Mouse (Mus musculus): ENCODE data around the gene Gpr157.

The Gpr157 gene

GRCm38 (mm10) chr4:150096309-150096708, 9.1 kb downstream of the Gpr157 start:
- in situ Hi-C loops (cut with MboI; ENCODE audit: low pct_unique_long_range_greater_than_20kb in 1 of 2, low sequenced_read_pairs in 2 of 2, unreplicated experiment in 1 of 2), result loop anchor here (10.0 kb wide), 1 partner anchor 292 kb away; no protein-coding TSS in a partner anchor

- in situ Hi-C loops (cut with MboI; ENCODE audit: low pct_unique_long_range_greater_than_20kb in 1 of 2, low sequenced_read_pairs in 2 of 2, unreplicated experiment in 1 of 2), result loop anchor here (10.0 kb wide), 1 partner anchor 293 kb away; no protein-coding TSS in a partner anchor
Observed at GRCm38 (mm10) chr4:150097847-150098246, 10.7 kb downstream of the Gpr157 start.

- in situ Hi-C loops (cut with MboI; ENCODE audit: low pct_unique_long_range_greater_than_20kb in 1 of 2, low sequenced_read_pairs in 2 of 2, unreplicated experiment in 1 of 2), result loop anchor here (10.0 kb wide), 1 partner anchor 294 kb away; no protein-coding TSS in a partner anchor
Observed at GRCm38 (mm10) chr4:150098880-150099279, 11.7 kb downstream of the Gpr157 start.

DNA sequence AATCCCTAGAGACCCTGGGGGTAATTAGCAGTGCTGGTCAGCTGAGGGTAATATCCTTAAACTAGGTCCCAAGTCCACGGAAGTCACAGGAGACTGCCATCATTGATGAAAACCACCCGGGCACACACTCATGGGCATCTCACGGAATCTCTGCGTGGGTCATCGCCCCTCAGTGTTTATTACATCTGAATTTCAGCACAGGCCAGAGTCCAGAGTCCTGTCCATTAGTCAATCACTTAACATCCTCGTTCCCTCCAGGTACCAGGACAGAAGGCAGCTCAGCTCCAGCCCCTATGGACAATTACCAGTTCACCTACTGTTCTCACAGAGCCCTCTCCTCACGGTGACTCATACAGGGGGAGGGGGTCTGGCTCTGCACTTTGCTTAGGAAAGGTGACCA, 15.7 kb downstream of the Gpr157 start:
- in situ Hi-C loops (cut with MboI; ENCODE audit: low pct_unique_long_range_greater_than_20kb in 1 of 2, low sequenced_read_pairs in 2 of 2, unreplicated experiment in 1 of 2), result loop anchor here in 1 of 2 experiments (5.0 kb wide), 1 partner anchor 66 kb away; no protein-coding TSS in a partner anchor

DNA sequence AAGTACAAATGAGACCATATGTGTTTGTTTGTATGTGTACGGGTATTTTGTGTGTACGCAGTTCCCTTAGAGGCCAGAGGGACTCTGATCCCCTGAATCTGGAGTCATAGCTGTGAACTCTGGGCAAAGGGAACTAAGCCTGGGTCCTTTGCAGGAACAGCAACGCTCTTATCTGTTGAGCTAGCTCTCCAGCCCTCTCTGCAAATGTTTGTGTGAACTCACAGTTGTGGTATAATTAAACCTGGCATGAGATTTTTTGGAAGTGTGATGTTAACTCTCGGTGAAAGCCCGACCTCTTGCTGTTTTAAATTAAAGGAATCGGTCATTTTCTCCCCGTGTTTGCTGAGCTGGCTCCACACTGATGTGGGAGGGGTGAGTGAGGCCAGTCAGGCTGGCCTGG, 18.5 kb downstream of the Gpr157 start:
- in situ Hi-C loops (cut with MboI; ENCODE audit: low pct_unique_long_range_greater_than_20kb in 1 of 2, low sequenced_read_pairs in 2 of 2, unreplicated experiment in 1 of 2), result no loop called here

- in situ Hi-C loops (cut with MboI; ENCODE audit: low pct_unique_long_range_greater_than_20kb in 1 of 2, low sequenced_read_pairs in 2 of 2, unreplicated experiment in 1 of 2), result no loop called here
Observed at GRCm38 (mm10) chr4:150106637-150107036, 19.5 kb downstream of the Gpr157 start.

GRCm38 (mm10) chr4:150109636-150110035, 22.5 kb downstream of the Gpr157 start:
- in situ Hi-C loops (cut with MboI; ENCODE audit: low pct_unique_long_range_greater_than_20kb in 1 of 2, low sequenced_read_pairs in 2 of 2, unreplicated experiment in 1 of 2), result no loop called here

DNA sequence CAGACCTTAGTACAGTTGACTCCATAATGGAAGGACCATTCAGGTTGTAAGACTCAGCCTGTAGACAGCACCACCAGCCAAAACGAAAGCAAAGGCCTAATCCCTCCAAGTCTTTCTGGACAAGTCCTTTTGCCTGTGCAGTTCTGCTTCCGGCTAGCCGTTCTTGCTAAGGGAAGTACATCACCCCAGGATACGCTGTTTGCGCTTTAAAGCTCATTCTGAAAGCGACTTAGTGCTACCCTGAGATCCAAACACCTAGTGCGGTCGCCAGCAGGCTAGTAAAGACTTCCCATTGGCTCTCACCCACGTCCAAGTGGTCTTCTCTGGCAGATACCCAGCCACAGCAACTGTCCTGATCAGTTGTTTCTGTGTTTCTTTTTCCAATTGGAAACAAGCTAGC, 23.2 kb downstream of the Gpr157 start:
- in situ Hi-C loops (cut with MboI; ENCODE audit: low pct_unique_long_range_greater_than_20kb in 1 of 2, low sequenced_read_pairs in 2 of 2, unreplicated experiment in 1 of 2), result no loop called here

DNA sequence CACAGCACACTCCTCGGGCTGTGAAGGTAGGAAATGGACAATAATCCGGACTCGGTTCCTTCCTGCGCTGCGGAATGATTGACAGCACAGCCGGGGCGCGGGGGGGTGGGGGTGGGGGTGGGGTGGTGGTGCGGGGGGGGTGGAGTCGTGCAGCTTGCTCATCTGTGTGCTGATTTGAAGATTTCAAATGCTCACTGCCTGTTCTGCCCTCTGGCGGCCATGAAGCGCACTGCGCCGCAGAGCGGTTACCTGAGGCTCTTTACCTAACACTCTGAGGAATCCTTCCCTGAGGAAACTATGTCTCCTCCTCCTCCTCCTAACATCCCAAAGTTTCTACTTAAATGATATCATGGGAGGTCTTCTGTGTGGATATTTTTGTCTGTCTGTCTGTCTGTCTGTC, 25.7 kb downstream of the Gpr157 start:
- in situ Hi-C loops (cut with MboI; ENCODE audit: low pct_unique_long_range_greater_than_20kb in 1 of 2, low sequenced_read_pairs in 2 of 2, unreplicated experiment in 1 of 2), result no loop called here

DNA sequence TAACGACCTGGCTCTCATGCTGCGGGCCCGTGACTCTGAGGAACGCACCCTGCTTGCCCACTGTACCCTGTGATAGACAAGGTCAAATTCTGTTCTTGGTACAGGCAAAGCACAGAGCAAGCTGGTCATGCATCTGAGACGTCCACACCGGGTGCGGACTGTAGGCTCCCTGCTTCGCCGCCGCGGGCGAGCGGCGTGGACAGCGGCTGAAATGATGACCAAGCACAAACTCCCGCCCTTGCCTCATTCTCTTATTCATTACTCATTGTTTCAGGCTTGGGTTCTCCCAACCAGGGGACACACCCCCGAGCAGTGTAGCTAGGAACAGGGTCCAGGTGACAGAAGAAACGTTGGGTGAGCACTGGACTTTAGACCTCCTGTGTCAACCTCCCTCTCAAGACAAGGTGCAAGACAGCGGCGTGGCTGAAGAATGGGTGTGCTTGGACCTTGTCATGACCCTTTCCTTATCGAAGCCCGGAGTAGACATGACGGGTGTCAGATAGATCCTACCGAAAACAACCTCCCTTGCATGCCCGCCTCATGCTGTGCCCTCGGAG, 27.4 kb downstream of the Gpr157 start:
- in situ Hi-C loops (cut with MboI; ENCODE audit: low pct_unique_long_range_greater_than_20kb in 1 of 2, low sequenced_read_pairs in 2 of 2, unreplicated experiment in 1 of 2), result no loop called here

- in situ Hi-C loops (cut with MboI; ENCODE audit: low pct_unique_long_range_greater_than_20kb in 1 of 2, low sequenced_read_pairs in 2 of 2, unreplicated experiment in 1 of 2), result no loop called here
Observed at GRCm38 (mm10) chr4:150117311-150117710, 30.1 kb downstream of the Gpr157 start.

DNA sequence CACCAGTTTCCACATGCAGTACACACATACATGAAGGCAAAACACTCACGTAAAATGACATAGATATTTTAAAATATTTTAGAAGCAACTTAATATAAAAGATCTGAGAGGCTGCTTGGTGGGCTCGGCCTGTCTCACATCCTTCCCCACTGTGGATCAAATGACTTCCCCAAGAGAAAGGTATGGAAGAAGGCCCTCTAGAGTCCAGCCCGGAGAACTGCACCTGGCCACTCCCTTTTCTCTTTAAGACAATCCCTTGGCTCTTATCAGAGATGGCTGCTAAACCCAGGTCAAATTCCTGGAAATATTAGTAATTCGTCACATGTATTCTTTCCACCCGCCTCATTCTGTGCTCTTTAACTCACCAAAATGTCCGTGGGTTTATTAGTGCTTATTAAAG, 31.0 kb downstream of the Gpr157 start:
- in situ Hi-C loops (cut with MboI; ENCODE audit: low pct_unique_long_range_greater_than_20kb in 1 of 2, low sequenced_read_pairs in 2 of 2, unreplicated experiment in 1 of 2), result no loop called here

DNA sequence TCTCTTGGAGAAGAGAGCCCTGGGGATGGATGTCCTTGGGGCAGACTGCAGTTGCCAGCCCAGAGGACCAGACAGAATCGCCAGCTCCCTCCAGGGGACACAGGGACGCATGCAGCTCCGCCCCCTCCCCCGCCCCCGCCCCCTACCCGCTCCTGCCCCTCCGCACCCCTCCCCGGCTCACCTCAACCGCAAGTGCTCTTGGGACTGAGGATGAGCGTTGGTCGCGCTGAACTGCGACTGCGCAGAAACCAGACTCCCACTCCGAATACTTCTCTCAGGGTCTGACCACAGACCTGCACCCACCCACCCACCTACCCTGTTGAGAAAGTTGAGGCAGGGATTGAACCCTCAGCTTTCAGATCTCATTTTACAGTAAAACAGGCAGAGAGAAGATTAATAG, 31.9 kb downstream of the Gpr157 start, which contains the start of gene Slc2a5:
Slc2a5 (plus strand) TSS at position 229 of the 400 bp plus-strand sequence.
- in situ Hi-C loops (cut with MboI; ENCODE audit: low pct_unique_long_range_greater_than_20kb in 1 of 2, low sequenced_read_pairs in 2 of 2, unreplicated experiment in 1 of 2), result no loop called here

DNA sequence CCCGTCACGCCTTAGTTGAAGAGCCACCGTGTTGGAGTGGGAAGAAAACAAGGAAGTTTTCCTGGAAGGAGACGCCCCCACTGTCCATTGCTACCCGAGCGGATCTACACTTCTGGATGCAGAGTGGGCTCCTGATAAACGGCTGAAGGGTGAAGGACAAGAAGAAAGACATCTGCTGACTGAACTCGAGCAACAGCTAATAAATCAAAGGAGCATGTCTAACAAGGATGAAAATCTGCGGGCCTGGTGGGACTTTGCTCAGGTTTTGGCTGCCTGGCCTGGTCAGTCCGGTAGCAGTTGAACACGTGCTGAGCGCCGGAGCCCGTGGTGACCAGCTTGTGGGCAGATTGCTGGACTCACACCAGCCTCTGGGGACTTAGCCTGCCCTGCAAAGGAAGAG, 32.5 kb downstream of the Gpr157 start:
- in situ Hi-C loops (cut with MboI; ENCODE audit: low pct_unique_long_range_greater_than_20kb in 1 of 2, low sequenced_read_pairs in 2 of 2, unreplicated experiment in 1 of 2), result no loop called here

DNA sequence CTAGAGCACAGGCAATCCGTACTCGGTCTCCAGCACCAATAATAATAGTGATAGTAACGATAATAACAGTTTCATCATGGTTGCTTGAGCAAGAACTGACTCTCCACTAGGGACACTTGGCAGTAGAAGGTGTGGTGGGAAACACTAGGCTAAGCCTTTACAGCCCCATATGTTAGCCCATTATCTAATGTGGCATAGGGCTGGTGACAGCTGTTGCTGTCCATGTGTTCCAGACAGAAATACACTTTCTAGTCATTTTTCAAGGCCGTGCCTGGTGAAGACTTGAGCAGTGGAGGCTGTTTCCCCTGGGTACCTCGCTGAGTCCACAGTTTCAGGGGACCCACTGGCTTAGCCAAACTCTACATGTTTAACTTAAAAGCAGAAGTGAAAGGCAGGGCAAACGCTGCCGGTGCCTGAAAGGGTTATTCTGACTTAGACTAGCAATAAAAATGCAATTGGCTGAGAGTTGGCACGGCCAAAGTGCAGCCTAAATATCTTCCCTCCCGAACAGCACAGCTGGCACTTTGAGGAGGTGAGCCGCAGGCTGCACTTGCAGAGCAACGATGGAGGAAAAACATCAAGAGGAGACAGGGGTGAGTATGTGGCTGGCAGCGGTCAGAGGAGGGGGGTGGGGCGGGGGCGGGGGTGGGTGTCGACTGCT, 33.1 kb downstream of the Gpr157 start:
- in situ Hi-C loops (cut with MboI; ENCODE audit: low pct_unique_long_range_greater_than_20kb in 1 of 2, low sequenced_read_pairs in 2 of 2, unreplicated experiment in 1 of 2), result no loop called here

DNA sequence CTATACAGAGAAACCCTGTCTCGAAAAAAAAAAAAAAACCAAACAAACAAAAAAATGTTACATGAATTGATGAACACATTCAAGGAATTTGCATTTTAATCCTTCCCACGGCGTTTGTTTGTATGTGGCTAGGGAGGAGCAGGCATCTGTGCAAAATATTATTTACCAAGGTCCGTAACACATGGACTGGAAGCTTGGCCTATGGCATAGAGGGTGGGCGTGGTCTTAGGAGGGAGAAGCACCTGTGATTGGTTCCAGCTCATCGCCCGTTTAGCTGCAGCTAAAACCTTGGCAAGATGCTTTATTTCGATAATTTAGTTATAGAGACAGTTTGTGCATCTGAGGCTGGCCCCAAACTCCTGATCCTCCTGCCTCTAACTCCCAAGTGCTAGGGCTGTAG, 34.3 kb downstream of the Gpr157 start:
- in situ Hi-C loops (cut with MboI; ENCODE audit: low pct_unique_long_range_greater_than_20kb in 1 of 2, low sequenced_read_pairs in 2 of 2, unreplicated experiment in 1 of 2), result no loop called here

DNA sequence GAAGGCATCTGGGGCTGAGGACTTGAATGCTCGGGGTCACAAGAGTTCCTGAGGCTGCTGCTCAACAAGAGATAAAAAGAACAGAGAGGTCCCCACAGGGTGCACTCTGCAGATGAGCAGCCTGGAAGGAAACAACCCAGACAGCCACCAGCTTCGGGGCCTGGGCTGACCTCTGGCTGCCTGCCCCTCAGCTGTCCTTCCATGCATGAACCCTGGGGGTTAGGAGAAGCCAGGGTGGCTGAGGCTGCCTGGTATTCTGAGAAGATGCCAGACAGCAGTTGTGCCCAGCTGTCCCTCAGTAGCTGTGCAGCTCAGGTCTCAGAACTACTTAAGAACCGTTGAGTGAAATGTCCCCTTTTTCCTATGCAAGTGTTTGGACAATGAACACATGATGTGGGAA, 35.3 kb downstream of the Gpr157 start:
- in situ Hi-C loops (cut with MboI; ENCODE audit: low pct_unique_long_range_greater_than_20kb in 1 of 2, low sequenced_read_pairs in 2 of 2, unreplicated experiment in 1 of 2), result no loop called here

DNA sequence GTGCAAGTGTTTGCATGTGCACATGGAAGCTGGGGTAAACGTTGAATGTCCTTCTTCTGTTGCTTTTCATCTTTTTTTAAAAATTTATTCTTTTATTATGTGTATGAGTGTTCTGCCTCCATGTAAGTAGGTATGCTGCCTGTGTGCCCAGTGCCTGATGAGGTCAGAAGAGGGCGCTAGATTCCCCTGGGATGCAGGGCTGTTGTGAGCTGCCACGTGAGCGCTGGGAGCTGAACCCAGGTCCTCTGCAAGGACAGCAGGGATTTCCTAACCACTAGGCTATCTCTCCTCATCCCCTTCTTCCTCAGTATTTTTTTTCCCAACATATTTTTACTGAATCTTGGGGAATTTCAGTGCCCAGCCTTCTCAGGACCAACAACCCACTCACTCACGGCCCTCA, 39.2 kb downstream of the Gpr157 start:
- in situ Hi-C loops (cut with MboI; ENCODE audit: low pct_unique_long_range_greater_than_20kb in 1 of 2, low sequenced_read_pairs in 2 of 2, unreplicated experiment in 1 of 2), result no loop called here

DNA sequence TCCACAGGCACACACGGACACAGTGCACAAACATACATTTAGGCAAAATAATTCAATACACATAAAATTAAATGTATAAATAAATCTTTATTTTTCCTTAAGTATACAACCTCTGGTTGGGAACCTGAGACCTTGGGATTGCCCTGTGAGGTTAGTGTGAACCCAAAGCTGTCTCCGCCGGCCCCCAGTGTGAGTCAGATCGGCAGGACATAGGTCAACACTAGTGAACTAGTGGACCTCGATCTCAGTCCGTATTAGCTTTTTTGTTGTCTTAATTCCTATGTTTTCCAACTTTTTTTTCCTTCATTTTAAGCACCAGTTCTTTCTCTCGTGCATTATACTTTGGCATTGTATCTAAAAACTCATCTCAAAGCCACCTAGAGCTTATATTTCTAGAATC, 40.7 kb downstream of the Gpr157 start:
- in situ Hi-C loops (cut with MboI; ENCODE audit: low pct_unique_long_range_greater_than_20kb in 1 of 2, low sequenced_read_pairs in 2 of 2, unreplicated experiment in 1 of 2), result no loop called here

- in situ Hi-C loops (cut with MboI; ENCODE audit: low pct_unique_long_range_greater_than_20kb in 1 of 2, low sequenced_read_pairs in 2 of 2, unreplicated experiment in 1 of 2), result no loop called here
Observed at GRCm38 (mm10) chr4:150128571-150128970, 41.4 kb downstream of the Gpr157 start.
